11 mouse cellular contexts compared by ENCODE assay signal in genomic region chr13:28633541-28634041, GRCm38 (mm10).
DNase-seq lines count a peak whose midpoint lies in the region; ATAC-seq and TF ChIP-seq lines count a peak whose summit lies in the region.
"Had no signal": no experiment of that assay in that cellular context is flagged by ENCODE, and none has a peak within 500 bp of the region (broad histone marks: within the 10 kb centered on the region; RNA-seq: fewer than 3 reads in every experiment).

No protein-coding gene starts in this region.

- H3K4me2 ChIP-seq in CH12.LX (ENCODE audit: insufficient read depth, low read depth, poor library complexity, severe bottlenecking), result 0 out of 2 replicates have a peak overlapping the region, but pooled peaks have one; percentile 3
- H3K4me2 ChIP-seq in embryonic facial prominence, embryonic 13.5 days, result no peak overlapping the region
- H3K4me2 ChIP-seq: hindbrain, embryonic 15.5 days had no signal

- no peaks in the 10 kb centered on the region for H3K36me3 ChIP-seq in heart, embryonic 10.5 days
- no peaks in the 10 kb centered on the region for H3K36me3 ChIP-seq in CH12.LX (replicated peaks in 1 of 2; ENCODE audit: control insufficient read depth in 1 of 2, insufficient read depth in 1 of 2, low read length in 1 of 2)
- H3K36me3 ChIP-seq in embryonic facial prominence, embryonic 13.5 days, result 0 out of 2 replicates have a peak, but pooled peaks cover 4% of the 10 kb centered on the region
- H3K36me3 ChIP-seq: hindbrain, embryonic 15.5 days had no signal

- DNase-seq in heart, embryonic 10.5 days (ENCODE audit: low spot score), result no peak
- DNase-seq in heart, adult 18-20 months, result no peak
- DNase-seq in CH12.LX (ENCODE audit: extremely low read depth), result peak; percentile 59
- DNase-seq in kidney, postnatal 36 days, result peak; percentile 14 to 31
- DNase-seq in cerebellum, adult 9-10 months, result no peak
- DNase-seq in testis, postnatal 10 days (ENCODE audit: low spot score), result no peak
- DNase-seq in urinary bladder, adult 2 months (ENCODE audit: low spot score), result no peak
- DNase-seq: cerebellum, postnatal 25 days; gastrocnemius, postnatal 10 days had no signal

- dilution Hi-C loops in CH12.LX (cut with MboI; ENCODE audit: extremely low pct_ligation_motif_present, extremely low pct_unique_long_range_greater_than_20kb, low sequenced_read_pairs), result no loop called here

- in situ Hi-C loops in CH12.LX (cut with MboI; ENCODE audit: low pct_ligation_motif_present, low pct_unique_long_range_greater_than_20kb, low sequenced_read_pairs), result no loop called here

- no peak overlapping the region for H3K9ac ChIP-seq in CH12.LX (ENCODE audit: insufficient read depth, low read depth)
- no peak overlapping the region for H3K9ac ChIP-seq in embryonic facial prominence, embryonic 13.5 days
- H3K9ac ChIP-seq: hindbrain, embryonic 15.5 days had no signal

- 43% methylated on average over 5 of the region's 5 CpGs for WGBS in heart, embryonic 10.5 days
- WGBS in embryonic facial prominence, embryonic 13.5 days, result 28% methylated on average over 5 of the region's 5 CpGs

- no peak for TF ChIP-seq POLR2A in CH12.LX (IDR thresholded peaks at IDR 0.05; ENCODE audit: low read depth, low read length)

- H3K9me3 ChIP-seq in heart, embryonic 10.5 days, result no peaks in the 10 kb centered on the region
- peaks cover 2% of the 10 kb centered on the region for H3K9me3 ChIP-seq in CH12.LX (replicated peaks; ENCODE audit: low read length)
- H3K9me3 ChIP-seq in embryonic facial prominence, embryonic 13.5 days, result no peaks in the 10 kb centered on the region
- H3K9me3 ChIP-seq: hindbrain, embryonic 15.5 days had no signal

- H3K4me1 ChIP-seq in heart, embryonic 10.5 days, result peaks cover 40% of the 10 kb centered on the region
- H3K4me1 ChIP-seq in CH12.LX (ENCODE audit: control insufficient read depth in 1 of 2, insufficient read depth in 2 of 2), result peaks cover 6 to 43% of the 10 kb centered on the region in 2 experiments; a peak in 3 of 4 replicates
- peaks cover 45% of the 10 kb centered on the region for H3K4me1 ChIP-seq in embryonic facial prominence, embryonic 13.5 days

- TF ChIP-seq RAD21 in CH12.LX (IDR thresholded peaks at IDR 0.05; ENCODE audit: low read depth, low read length), result no peak

- 0 out of 2 replicates have a peak overlapping the region, but pooled peaks have one; percentile 0 for H3K27ac ChIP-seq in heart, embryonic 10.5 days
- H3K27ac ChIP-seq in CH12.LX (ENCODE audit: insufficient read depth, low read depth), result no peak overlapping the region
- H3K27ac ChIP-seq in embryonic facial prominence, embryonic 13.5 days, result peak overlapping the region; percentile 69
- H3K27ac ChIP-seq: hindbrain, embryonic 15.5 days had no signal

- H3K27me3 ChIP-seq in heart, embryonic 10.5 days (ENCODE audit: insufficient read depth, poor library complexity, severe bottlenecking), result no peaks in the 10 kb centered on the region
- H3K27me3 ChIP-seq in CH12.LX (replicated peaks), result no peaks in the 10 kb centered on the region
- no peaks in the 10 kb centered on the region for H3K27me3 ChIP-seq in embryonic facial prominence, embryonic 13.5 days
- H3K27me3 ChIP-seq: hindbrain, embryonic 15.5 days had no signal

- TF ChIP-seq EP300 in CH12.LX (IDR thresholded peaks at IDR 0.05; ENCODE audit: low read length), result peak; percentile 6; the same call in 1 of the 2 replicates

- TF ChIP-seq CTCF in CH12.LX (conservative IDR thresholded peaks at IDR 0.05 in 1 of 2, IDR thresholded peaks at IDR 0.05 in 1 of 2; ENCODE audit: low read depth in 2 of 2, low read length in 2 of 2), result no peak

- no peak overlapping the region for H3K4me3 ChIP-seq in heart, embryonic 10.5 days
- no peak overlapping the region for H3K4me3 ChIP-seq in CH12.LX (replicated peaks in 1 of 3; ENCODE audit: low read depth in 2 of 3, low read length in 2 of 3, poor library complexity in 1 of 3)
- no peak overlapping the region for H3K4me3 ChIP-seq in embryonic facial prominence, embryonic 13.5 days
- H3K4me3 ChIP-seq: hindbrain, embryonic 15.5 days had no signal

- no peaks in the 10 kb centered on the region for H3K79me2 ChIP-seq in CH12.LX (replicated peaks; ENCODE audit: control insufficient read depth, extremely low read depth, insufficient read depth, poor library complexity, severe bottlenecking)

- ATAC-seq in embryonic facial prominence, embryonic 13.5 days (ENCODE audit: insufficient number of reproducible peaks, insufficient read depth, low FRiP score, low TSS enrichment, low read depth), result no peak

TF ChIP-seq in CH12.LX, 34 proteins besides CTCF, POLR2A, EP300 and RAD21:
- TF ChIP-seq IRF4 (IDR thresholded peaks at IDR 0.05; ENCODE audit: low read depth, low read length) (0 out of 2 replicates have a peak, but pooled peaks have one; percentile 16), JUN (IDR thresholded peaks at IDR 0.05; ENCODE audit: insufficient read depth, low read depth, low read length) (no peak), PAX5 (IDR thresholded peaks at IDR 0.05; ENCODE audit: low read length) (no peak), RCOR1 (conservative IDR thresholded peaks at IDR 0.05; ENCODE audit: low read depth, low read length) (no peak), ETS1 (conservative IDR thresholded peaks at IDR 0.05; ENCODE audit: low read depth, low read length) (0 out of 2 replicates have a peak, but pooled peaks have one; percentile 25), ZMIZ1 (IDR thresholded peaks at IDR 0.05; ENCODE audit: low read depth, low read length) (no peak), GABPA (IDR thresholded peaks at IDR 0.05; ENCODE audit: insufficient replicate concordance, low read depth, low read length) (no peak), USF1 (IDR thresholded peaks at IDR 0.05; ENCODE audit: low read depth, low read length) (no peak), MEF2A (IDR thresholded peaks at IDR 0.05; ENCODE audit: borderline replicate concordance, low read depth, low read length) (no peak), SIN3A (IDR thresholded peaks at IDR 0.05; ENCODE audit: low read length) (no peak), MAX (IDR thresholded peaks at IDR 0.05; ENCODE audit: low read length) (no peak), NRF1 (IDR thresholded peaks at IDR 0.05; ENCODE audit: low read depth, low read length) (no peak), BHLHE40 (IDR thresholded peaks at IDR 0.05; ENCODE audit: low read depth, low read length) (0 out of 2 replicates have a peak, but pooled peaks have one; percentile 7), JUND (conservative IDR thresholded peaks at IDR 0.05; ENCODE audit: low read depth, low read length) (no peak)

Comparison
In these comparisons a context has a peak if more than half of its experiments do, and no peak if none do; other contexts are left out.
1. DNase-seq: peak in CH12.LX (single experiment) and kidney, postnatal 36 days (2 of 2); none in heart, embryonic 10.5 days (single experiment), heart, adult 18-20 months (0 of 2), cerebellum, adult 9-10 months (single experiment), testis, postnatal 10 days (single experiment) and urinary bladder, adult 2 months (single experiment).